Mouse (Mus musculus) skeletal muscle tissue, adult 2 months (tissue): ENCODE measurements around the gene Thap12.
A peak's percentile ranks its signal among the peaks of the same experiment; 100 is the strongest.

ENCODE experiments used
- DNase-seq: peaks from one replicate; pipeline ENCODE4 v3.0.0-alpha.2; 2012; ENCODE audit warnings: low read depth, low spot score

Gene Thap12

GRCm38 (mm10) chr7:98697496-98697895 lies 5.4 kb upstream of the Thap12 start:
- no peak for DNase-seq

- DNase-seq = no peak
These were observed 4.9 kb upstream of the Thap12 start for GRCm38 (mm10) chr7:98698041-98698440.

DNA sequence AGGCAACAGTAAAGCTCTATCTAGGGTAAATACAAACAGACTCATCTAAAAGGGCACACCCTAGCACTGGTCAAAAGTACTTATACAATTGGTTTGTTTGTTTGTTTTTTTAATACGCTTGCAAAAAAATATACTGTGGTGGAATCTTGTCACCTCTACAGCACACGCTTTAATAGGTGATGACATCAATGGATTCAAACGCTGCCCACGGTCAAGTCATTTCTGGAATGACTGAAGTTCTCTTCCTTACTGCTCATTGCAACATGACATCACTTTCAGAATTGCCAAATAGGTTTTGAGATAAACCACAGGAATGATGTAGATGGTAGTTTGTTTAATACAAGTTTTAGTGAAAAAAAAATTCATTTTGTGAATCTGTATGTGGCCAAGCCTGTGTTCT lies 4.3 kb upstream of the Thap12 start:
- no peak for DNase-seq

DNA sequence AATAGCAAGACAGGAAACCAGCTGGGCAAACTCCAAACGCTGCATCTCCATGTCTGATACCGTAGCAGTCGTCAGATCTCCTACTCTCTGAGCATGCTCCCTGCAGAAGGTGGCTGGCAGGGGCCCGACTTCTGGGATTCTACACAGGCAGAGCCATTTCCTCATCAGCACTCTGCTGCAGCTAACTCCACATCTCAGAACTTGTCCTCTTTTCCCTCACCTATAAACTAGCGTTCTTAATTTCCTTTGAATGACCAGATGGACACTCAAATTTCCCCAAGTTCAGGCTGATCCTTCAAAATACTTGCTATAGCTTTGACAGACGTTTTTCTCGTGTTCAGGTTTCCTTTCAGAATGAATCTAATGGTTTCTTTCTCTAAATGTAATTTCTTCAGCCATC lies 1.1 kb upstream of the Thap12 start:
- no peak for DNase-seq

DNA sequence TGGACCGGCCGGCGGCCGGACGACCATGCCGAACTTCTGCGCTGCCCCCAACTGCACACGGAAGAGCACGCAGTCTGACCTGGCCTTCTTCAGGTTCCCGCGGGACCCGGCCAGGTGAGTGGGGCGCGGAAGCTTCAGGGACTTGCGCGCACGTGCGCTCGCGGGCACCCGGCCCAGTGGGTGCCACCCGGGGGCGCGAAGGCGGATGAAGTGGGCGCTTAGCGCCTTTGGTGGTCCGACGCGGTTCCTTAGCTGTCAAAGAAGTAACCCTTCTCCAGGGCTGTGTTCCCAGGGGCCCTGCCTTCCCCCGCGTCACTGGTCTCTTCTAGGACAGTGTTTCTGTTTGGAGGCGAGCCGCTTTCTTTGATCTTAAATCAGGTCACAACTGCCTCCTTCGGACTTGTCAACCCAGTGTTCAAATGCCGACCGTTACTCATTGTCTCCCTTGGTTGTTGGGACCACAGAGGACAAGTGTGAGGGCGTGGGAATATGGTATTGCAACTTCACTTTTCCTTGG lies 520 bp downstream of the Thap12 start:
- DNase-seq = peak; percentile 28

GRCm38 (mm10) chr7:98704276-98704675 lies 1.4 kb downstream of the Thap12 start:
- DNase-seq = no peak

- no peak for DNase-seq
These were observed 10.8 kb downstream of the Thap12 start for GRCm38 (mm10) chr7:98713661-98714060.

DNA sequence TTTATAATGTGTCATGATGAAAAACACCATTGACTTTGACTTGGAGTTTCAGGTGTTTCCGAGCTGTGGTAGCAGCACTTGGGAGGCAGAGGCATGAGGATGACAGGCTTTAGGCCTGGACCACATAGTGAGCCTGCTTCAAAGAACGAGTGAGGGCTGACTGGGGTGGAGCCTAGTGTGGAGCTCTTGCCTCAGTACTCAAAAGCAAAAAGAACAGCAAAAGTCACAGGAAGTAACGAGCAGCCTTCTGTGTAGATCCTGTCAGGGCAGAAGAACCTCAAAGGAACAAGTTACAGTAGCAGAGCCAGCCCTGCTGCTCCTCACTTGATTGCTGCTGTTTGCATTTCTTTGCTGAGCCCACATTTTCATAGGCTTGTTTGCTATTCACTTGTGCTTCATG lies 14.5 kb downstream of the Thap12 start:
- DNase-seq = no peak

- DNase-seq = no peak
These were observed 16.9 kb downstream of the Thap12 start for GRCm38 (mm10) chr7:98719761-98720160.

- no peak for DNase-seq
These were observed 17.8 kb downstream of the Thap12 start for GRCm38 (mm10) chr7:98720731-98721130.

DNA sequence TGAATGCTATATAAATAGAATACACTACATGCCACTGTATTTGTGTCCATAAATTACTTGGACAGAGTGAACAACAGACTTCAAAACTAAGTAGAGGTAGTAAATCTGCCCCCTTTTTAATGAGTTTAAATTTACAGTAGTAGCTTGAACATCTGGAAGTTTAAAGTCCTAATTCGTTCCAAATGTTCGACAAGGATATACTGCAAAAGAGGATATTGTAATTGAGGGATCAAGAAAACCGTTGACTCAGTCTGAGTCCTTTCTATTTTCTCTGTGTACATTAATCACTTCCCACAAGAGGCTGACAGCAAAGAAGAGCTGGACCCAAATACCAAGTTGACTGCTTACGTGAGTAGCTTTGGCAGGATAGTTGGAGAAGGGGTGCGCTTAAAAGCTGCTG lies 18.3 kb downstream of the Thap12 start:
- DNase-seq = no peak

GRCm38 (mm10) chr7:98721623-98722022 lies 18.7 kb downstream of the Thap12 start:
- DNase-seq = no peak

- no peak for DNase-seq
These were observed 22.8 kb downstream of the Thap12 start for GRCm38 (mm10) chr7:98725686-98726195.

DNA sequence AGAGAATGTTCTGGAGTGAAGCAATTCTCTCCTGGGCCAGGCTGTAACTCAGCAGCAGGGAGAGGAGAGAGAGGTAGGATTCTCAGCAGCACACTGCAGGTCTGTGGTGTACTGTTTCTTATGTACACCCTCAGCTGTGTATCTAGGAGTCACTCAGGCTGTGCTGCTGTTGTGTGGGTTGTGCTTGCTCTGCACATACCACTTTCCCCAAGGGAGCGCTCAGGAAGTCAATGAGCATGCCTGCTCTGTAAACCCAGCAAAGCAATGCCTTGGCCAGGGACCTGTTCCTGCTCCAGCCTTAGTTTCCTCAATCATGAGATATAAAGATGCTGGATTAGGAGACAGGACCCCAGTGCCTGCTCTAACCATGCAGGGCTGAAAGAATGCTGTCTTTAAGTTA lies 25.1 kb downstream of the Thap12 start:
- DNase-seq = no peak

GRCm38 (mm10) chr7:98728499-98728898 lies 25.6 kb downstream of the Thap12 start:
- DNase-seq = no peak

GRCm38 (mm10) chr7:98729661-98730271 lies 26.9 kb downstream of the Thap12 start:
- DNase-seq = no peak

- DNase-seq = no peak
These were observed 31.1 kb downstream of the Thap12 start for GRCm38 (mm10) chr7:98733958-98734357.

GRCm38 (mm10) chr7:98734876-98735275 lies 32.0 kb downstream of the Thap12 start:
- DNase-seq = peak; percentile 29

DNA sequence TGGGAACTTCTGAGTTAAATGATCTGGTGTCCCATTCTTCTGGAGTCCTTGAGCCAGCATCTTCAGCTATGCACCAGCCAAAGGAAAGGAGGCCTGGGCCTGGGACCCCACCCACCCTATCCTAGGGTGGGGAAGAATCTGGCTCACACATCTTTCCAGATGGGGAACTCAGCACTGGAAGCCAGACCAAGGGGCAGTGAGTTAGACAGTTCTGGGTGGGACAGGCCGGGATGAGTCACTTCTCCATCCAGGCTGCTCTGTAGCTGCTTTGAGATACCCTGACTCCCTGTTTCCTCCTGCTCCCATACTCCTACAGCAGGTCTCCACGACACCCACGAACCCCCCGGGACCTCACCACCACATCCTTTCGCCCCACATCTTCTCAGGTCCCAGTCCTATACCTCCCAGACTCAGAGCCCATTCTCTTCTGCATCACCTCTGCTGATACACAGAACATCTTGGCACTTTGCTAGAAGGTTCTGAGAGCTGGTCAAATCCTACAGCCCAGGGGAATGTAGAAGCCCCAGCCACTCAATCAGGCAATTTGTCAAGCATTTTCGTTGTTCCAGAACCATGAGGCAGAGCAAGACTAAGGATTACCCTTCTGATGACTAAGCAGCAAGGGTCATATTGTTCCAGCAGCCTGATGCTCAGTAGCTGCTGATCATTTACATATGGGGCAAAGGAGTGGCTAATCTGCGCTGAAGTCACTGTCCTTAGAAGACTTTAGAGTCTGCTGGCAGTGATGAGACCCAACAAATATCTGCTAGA lies 34.1 kb downstream of the Thap12 start:
- peak; percentile 61 for DNase-seq

DNA sequence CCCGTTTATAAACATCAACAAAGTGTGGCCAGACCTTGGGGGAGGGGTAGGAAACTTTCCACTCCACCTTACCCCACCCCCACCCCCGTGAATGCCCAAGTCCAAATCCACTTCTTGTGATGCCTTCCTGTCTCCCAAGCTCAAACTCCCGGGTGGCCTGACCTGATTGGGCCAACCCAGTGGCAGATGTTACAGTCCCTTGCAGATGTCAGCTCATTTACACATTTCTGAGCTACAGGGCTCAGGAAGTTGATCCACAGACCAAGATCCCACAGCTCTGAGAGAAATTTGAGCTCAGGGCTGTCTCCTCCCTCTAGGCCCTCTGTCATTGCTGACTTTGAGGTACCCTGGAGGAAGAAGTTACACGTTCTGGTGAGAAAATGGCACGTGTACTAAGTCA lies 37.5 kb downstream of the Thap12 start:
- DNase-seq = no peak

DNA sequence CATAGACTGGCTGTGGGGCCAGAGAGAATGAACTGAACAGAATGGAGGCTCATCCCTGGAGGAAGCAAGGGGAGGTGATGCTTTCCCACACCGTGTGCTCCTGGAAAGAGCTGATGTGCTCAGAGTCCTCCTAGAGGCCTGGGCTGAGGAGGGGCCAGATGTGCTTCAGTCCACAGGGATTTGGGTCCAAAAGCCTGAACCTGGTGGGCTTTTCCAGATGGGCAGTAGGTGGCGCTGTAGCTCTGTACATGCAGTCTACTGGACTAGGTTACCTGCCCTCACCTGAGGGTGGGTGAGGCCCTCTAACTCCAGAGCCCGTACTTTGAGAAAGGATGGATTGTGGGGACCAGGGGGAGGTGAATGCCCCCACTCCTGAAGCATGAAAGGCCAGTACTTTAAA lies 40.4 kb downstream of the Thap12 start:
- peak; percentile 35 for DNase-seq

GRCm38 (mm10) chr7:98750404-98750803 lies 47.5 kb downstream of the Thap12 start:
- no peak for DNase-seq

DNA sequence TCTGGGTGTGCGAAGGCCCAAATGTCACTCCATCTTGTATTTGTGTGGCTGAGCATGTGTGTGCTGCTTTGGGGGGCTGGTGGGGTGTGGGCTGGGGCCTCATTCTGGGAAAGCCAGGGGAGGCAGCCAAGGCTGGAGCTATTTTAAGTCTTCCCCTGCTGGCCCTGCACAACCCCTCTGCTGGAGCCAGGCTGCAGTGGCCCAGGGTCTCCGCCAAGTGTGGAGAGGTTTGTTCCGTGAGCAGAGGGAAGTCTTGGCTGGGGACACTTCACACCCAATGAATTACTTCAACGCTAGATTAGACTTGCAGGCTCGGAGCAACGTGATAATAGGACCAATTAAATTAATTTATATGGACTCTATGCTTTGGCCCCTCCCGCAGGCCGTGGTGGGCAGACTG lies 49.8 kb downstream of the Thap12 start:
- peak; percentile 59 for DNase-seq
